Mouse (Mus musculus): Measurements from ENCODE around the gene Defb25.

Gene Defb25

DNA sequence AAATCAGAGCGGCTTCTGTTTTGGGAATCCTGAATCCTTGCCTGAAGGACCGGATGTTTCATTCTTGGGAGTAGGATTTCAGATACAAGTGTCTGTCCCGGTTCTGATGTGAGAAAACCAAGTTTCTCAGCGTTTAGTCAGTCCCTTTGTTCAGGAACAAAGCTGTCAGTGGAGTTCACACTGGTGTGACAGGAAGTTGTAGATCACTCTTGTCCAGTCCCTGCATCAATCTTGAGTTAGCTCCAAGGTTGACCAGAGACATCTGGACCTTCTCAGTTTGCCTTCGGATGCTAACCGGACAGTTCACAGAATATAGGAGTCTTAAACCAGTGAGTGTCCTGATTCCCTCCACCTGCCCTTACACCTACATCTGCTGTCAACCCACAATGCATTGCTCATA, 15.1 kb downstream of the Defb25 start:
- TF ChIP-seq GATA4 (IDR thresholded peaks at IDR 0.05; ENCODE audit: insufficient replicate concordance, low read length): no peak

DNA sequence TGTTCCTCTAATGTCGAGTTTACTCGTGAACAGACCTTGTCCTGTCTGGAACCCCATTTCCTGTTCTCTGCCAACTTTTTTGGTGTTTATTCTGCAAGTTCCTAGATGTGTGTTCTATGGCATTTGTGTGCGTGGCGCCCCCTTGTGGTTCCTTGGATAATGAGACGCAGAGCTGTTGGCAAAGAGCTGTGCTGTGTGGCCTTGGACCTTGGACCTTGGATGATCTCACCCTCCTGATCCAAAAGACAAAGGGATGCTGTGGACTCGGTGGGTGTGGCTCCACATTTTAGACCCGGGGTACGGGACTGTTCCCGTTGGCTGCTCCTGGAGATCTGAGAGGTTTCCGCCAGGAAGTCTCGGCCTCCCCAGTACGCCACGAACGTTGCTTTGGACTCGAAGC, 18.8 kb downstream of the Defb25 start, which contains the start of gene Defb36:
Gene Defb36 (plus strand): TSS at position 271 of the 400 bp plus-strand sequence.
- no peak for TF ChIP-seq GATA4 (IDR thresholded peaks at IDR 0.05; ENCODE audit: insufficient replicate concordance, low read length)

DNA sequence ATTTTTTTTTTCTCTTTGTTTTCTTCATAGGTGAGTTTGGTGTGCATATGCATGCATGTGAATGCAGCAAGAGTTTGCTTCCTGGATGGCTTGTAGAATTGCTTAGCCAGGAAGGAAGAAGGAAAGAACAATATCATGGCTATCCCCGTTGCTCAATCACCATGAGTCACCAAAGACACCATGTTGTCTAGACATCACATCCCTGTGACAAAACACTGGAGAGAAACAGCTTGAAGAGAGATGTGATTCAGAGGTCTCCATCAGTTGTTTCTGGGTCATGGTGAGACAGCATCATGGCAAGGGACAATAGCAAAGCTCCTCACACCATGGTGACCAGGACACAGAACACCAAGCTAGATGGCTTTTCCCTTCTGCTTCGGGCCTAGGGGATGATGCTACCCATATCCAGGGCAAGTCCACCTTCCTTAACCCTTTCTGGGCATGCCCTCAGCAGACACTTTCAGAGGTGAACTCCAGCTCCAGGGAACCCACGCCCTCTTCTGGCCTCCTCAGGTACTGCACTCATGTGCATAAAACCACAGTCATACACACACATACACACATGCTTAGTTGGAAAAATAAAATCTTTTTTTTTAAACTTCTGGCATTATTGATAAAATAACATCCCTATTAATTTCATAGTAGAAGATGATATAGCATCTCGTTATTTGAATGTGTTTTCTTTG, 21.4 kb downstream of the Defb25 start:
- TF ChIP-seq GATA4 (IDR thresholded peaks at IDR 0.05; ENCODE audit: insufficient replicate concordance, low read length): no peak

DNA sequence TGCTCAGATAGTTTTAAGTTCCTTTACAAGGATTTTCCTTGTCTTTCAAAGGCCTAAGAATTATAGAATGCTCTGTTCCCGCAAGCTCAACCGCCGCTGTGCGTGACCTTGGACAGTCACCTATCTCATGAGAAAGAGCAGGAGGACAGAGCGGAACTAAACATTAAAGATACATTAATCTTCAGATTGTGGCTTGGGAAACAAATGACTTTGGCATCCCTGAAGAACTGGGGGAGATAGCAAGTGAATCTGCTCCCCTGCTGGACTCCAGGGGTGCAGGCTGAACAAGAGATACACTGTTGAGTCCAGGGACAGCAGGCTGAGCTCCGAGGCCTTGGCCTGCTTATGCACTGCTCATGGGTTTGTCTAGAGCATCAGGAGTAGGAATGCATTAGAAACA, 22.8 kb downstream of the Defb25 start:
- no peak for TF ChIP-seq GATA4 (IDR thresholded peaks at IDR 0.05; ENCODE audit: insufficient replicate concordance, low read length)

DNA sequence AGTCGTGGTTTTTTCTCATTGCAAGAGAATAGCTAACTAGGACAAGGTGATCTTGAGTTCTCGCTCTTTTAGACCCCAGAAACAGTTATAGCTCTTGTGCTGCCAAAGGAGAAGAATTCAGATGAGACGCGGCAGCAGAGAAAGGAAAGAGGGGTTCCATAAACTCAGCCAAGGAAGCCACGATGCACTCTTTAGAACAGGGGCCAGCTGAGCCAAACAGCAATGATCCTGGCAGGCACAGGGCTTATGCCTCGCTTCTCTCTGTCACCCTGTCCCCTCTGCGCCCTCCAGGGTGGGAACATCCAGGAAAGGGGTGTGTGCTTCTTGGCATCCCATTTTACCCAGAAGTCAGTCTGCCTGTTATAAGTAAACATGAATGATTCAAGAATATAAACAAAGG, 23.6 kb downstream of the Defb25 start, which contains the start of gene Defb45:
Gene Defb45 (minus strand): TSS at position 101 of the 400 bp plus-strand sequence.
- no peak for TF ChIP-seq GATA4 (IDR thresholded peaks at IDR 0.05; ENCODE audit: insufficient replicate concordance, low read length)

DNA sequence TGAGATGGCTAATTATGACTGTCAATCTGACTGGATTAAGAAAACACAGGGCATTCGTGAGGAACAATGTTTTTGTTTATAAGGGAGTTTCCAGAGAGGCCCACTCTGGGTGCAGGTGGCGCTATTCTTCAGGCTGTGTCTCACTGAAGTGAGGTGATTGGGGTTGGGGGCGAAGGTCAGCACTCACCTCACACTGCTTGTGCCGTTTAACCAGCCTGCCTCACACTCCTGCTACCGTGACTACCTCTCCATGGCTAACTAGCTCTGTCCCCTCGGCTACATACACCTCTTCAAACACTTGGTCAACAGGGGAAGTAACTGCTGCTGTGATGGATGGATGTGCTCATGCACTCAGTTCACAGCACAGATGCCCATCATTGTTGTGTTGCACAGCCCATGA, 33.8 kb downstream of the Defb25 start:
- no peak for TF ChIP-seq GATA4 (IDR thresholded peaks at IDR 0.05; ENCODE audit: insufficient replicate concordance, low read length)

DNA sequence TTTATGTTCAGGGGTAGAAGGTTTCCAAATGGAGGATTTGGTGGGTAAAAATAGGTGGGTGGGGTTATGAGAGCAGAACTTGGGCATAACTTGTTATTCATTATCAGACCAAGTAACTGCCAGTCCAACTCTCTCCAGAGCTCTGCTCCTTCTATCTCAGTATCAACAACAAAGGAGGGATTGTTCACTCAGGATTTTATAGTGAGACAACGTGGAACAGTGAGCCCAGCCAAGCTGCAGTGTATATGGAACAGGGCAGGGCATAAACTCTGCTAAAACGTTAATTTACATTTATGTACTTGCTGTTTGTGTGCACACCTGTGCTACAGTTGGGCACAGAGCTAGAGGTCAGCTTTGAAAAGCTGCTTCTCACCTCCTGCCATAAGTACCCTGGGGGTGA, 34.4 kb downstream of the Defb25 start:
- TF ChIP-seq GATA4 (IDR thresholded peaks at IDR 0.05; ENCODE audit: insufficient replicate concordance, low read length): no peak

DNA sequence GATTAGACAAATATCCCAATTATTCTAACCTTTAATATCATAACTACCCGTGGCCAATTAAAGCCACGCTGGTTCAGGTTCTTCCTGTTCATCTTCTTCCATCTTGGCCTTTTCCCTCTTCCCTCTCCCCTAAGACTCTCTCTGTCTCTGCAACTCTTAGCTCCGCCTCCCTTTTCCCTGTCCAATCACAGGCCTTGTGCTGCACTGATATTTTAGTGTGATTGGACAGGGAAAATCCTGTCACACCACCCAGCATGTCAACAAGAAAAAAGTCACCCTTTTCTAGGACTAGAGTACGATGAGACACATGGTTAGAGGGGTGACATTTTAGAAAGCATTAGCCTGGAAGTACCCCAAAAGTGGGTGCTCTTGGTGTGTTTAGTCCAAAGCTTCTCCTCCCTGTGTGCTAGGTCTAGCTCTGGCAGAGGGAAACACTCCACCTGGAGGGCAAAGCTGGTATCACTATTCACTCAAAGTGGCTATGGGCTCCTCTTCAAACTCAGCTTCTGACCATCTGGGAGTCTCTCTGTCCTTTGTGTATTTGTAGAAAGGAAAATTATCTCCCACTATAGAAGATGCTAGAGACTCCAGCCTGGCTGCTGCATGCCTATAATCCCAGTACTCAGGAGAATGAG, 35.8 kb downstream of the Defb25 start:
- TF ChIP-seq GATA4 (IDR thresholded peaks at IDR 0.05; ENCODE audit: insufficient replicate concordance, low read length): no peak

DNA sequence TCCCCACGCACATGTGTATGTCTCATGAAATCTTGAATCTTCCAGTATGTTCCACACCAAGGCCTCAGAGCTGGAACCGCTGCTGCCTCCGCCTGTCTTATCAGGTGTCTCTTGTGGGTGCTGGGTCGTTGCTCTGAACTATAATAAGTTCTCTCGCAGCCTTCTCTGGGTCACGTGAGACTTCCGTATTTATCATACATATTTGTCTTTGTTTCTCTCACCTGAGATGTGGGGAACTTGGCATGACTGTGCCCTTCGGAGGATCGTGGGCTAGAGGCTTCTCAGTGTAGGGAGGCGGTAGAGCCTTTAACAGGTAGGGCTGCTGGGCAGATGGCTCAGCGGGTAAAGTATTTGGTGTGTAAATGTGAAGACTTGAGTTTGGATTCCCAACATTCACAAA, 42.2 kb downstream of the Defb25 start:
- TF ChIP-seq GATA4 (IDR thresholded peaks at IDR 0.05; ENCODE audit: insufficient replicate concordance, low read length): no peak

DNA sequence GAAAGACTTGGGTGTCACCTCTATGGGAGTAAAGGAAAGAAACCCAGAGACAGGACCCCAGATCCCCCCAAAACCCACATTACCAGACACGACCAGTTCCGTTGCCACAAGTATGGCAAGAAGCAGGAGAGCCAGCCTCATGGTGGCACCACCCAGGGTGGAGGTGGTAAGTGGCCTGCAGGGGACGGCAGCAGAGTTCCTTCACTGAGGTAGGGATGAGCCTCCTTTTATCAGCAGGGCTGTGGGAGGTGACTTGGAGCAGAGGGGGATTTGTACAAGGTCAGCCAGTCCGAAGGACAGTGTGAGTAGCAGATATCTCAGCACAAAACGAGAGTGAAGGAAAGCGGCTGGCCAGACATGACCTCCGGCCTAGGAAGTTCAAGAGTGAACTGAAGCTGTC, 42.7 kb downstream of the Defb25 start, which contains the start of gene Defb19:
Gene Defb19 (minus strand): TSS at position 206 of the 400 bp plus-strand sequence.
- TF ChIP-seq GATA4 (IDR thresholded peaks at IDR 0.05; ENCODE audit: insufficient replicate concordance, low read length): no peak

DNA sequence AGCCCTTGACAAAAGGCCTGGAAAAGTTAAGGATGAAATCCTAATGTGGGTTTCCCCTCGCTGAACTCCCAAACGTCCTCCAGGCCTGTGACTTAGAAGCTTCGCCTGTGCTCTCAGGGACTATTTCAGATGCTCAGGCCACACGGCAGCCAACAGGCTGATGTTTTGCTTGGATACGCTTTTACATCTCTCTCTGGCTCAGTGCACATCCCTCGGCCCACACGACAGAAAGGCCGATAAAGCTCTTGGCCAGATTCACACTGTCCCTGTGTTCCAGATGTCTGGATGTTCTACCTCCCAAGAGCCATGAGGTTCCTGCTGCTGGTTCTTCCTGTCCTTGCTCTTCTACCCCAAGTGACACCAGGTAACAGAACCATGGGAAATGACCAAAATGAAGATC, 49.4 kb downstream of the Defb25 start:
- TF ChIP-seq GATA4 (IDR thresholded peaks at IDR 0.05; ENCODE audit: insufficient replicate concordance, low read length): no peak

All from liver, adult (tissue).